Mouse (Mus musculus) lung, embryonic 15.5 days (tissue): ENCODE results near the gene Tenm4. TPM values are rescaled to one million over a fixed set of nuclear protein-coding genes. Genes with fewer than 3 reads are reported as not detected.

Source experiments
- ATAC-seq: fragments of 200-750 bp; cut with Nextera tagmentation; 2 replicates; pipeline ENCODE4 v1.8.0; 2017; ENCODE audit warnings: moderate number of reproducible peaks, borderline replicate concordance; ENCODE audit not compliant: low FRiP score, low TSS enrichment; ENCODE audit errors: extremely low read depth
- H3K27ac ChIP-seq: fragments of 300-500 bp; sonication (generic); 2 replicates; pipeline ENCODE4 v1.5.1; 2015; ENCODE audit warnings: moderate library complexity, mild to moderate bottlenecking, inconsistent platforms
- H3K27me3 ChIP-seq: fragments of 300-500 bp; sonication (generic); 2 replicates; pipeline ENCODE4 v1.6.1; 2015; ENCODE audit warnings: inconsistent platforms
- H3K36me3 ChIP-seq: fragments of 300-500 bp; sonication (generic); 2 replicates; pipeline ENCODE4 v1.6.1; 2015; ENCODE audit warnings: inconsistent platforms
- H3K4me1 ChIP-seq: fragments of 300-500 bp; sonication (generic); 2 replicates; pipeline ENCODE4 v1.6.1; 2015; ENCODE audit warnings: inconsistent platforms
- H3K4me2 ChIP-seq: fragments of 300-500 bp; sonication (generic); 2 replicates; pipeline ENCODE4 v1.6.1; 2015; ENCODE audit warnings: inconsistent platforms, mild to moderate bottlenecking, moderate library complexity
- H3K4me3 ChIP-seq: fragments of 300-500 bp; sonication (generic); 2 replicates; pipeline ENCODE4 v1.5.1; 2015; ENCODE audit warnings: mild to moderate bottlenecking, inconsistent platforms
- H3K9ac ChIP-seq: fragments of 300-500 bp; sonication (generic); 2 replicates; pipeline ENCODE4 v1.6.1; 2015; ENCODE audit warnings: inconsistent platforms
- H3K9me3 ChIP-seq: fragments of 300-500 bp; sonication (generic); 2 replicates; pipeline ENCODE4 v1.6.1; 2016; ENCODE audit warnings: inconsistent platforms
- WGBS: fragments of 180-500 bp; shearing (Covaris S2); methylation state at CpG from one replicate; pipeline ENCODE4 v1.1.7; 2015; 5-methylcytosine and 5-hydroxymethylcytosine counted together
- polyA plus RNA-seq: library from polyadenylated mRNA; unstranded; fragments of >200 nt; fragmentation: Nextera tagmentation; extraction: Ambion mirVana; gene quantifications from 2 replicates; pipeline ENCODE4 v1.2.1, GENCODE M21; 2015

The Tenm4 gene
- polyA plus RNA-seq, 1 experiment from 2014 or later, result 22.1 TPM

DNA sequence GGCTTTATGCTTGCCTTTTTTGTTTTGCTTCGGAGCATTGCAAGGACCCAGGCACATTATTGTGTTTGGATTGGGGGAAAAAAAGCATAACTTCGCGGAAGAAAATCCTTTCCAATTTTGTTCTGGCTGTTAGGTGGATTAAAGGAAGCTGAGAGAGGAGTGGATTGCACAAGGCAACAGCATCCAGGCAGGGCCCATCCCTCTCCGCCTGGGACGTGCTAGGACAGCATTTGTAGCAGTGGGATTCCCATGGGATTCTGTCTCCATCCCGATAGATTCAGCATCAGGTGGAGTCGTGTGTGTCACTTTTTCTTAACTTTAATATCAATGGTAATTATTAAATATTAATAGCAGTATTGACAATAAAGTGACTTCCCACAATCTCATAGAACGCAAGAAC lies 255.9 kb downstream of the Tenm4 start:
- no peak overlapping the region for H3K27ac ChIP-seq
- H3K9ac ChIP-seq, result no peak overlapping the region
- WGBS, result 77% methylated on average over 8 of the region's 8 CpGs
- 0 out of 2 replicates have a peak, but pooled peaks cover under 1% of the 10 kb centered on the region for H3K4me1 ChIP-seq
- H3K36me3 ChIP-seq, result no peaks in the 10 kb centered on the region
- ATAC-seq, result no peak
- no peak overlapping the region for H3K4me2 ChIP-seq
- no peaks in the 10 kb centered on the region for H3K27me3 ChIP-seq
- H3K4me3 ChIP-seq, result no peak overlapping the region
- H3K9me3 ChIP-seq, result no peaks in the 10 kb centered on the region

DNA sequence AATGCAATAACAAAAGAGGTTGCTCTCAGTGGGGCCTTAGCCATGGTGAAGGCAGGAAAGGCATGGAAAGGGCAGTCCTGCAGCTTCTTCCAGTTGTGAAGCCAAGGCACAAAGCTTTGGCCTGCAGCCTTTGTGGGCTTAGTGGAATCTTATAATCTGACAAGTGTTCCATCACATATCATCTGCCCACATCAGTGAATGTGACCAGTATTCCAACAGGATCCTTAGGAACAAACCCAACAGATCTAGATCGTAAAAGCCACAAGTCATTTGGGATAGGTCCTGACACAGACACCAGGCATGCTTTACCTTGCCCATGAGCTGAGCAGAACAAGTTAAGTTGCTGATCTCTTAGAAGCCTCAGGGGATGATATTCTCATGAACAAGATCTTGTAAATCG lies 262.3 kb downstream of the Tenm4 start:
- ATAC-seq, result no peak
- no peak overlapping the region for H3K9ac ChIP-seq
- no peak overlapping the region for H3K4me2 ChIP-seq
- whole genome bisulfite sequencing, result 84% methylated on average over 2 of the region's 2 CpGs
- no peak overlapping the region for H3K4me3 ChIP-seq
- no peaks in the 10 kb centered on the region for H3K4me1 ChIP-seq
- H3K36me3 ChIP-seq, result no peaks in the 10 kb centered on the region
- no peak overlapping the region for H3K27ac ChIP-seq
- H3K9me3 ChIP-seq, result no peaks in the 10 kb centered on the region
- no peaks in the 10 kb centered on the region for H3K27me3 ChIP-seq

DNA sequence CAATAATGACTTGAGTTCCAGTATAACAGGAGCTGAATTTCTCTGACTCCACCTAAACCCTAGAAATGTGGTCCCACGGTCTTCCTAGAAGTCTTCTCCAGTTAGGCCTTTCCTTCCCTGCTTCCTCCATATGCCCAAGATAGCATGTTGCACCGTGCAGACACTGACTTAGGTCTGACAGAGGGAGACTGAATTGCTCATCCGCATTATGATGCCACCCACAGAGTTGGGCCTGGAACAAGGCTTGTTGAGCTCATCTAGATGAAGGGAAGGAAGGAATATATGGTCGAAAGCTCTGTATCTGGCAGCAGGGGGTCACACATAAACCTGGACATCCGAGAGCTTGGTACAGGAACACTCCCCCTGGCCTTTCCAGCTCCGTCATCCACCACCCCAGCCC lies 267.3 kb downstream of the Tenm4 start:
- WGBS, result 82% methylated on average over 6 of the region's 6 CpGs
- Histone ChIP-seq H3K9me3 (no peaks in the 10 kb centered on the region), H3K36me3 (no peaks in the 10 kb centered on the region), H3K4me3 (no peak overlapping the region), H3K27ac (no peak overlapping the region), H3K4me2 (no peak overlapping the region), H3K4me1 (no peaks in the 10 kb centered on the region), H3K9ac (no peak overlapping the region), H3K27me3 (no peaks in the 10 kb centered on the region)
- ATAC-seq, result no peak

DNA sequence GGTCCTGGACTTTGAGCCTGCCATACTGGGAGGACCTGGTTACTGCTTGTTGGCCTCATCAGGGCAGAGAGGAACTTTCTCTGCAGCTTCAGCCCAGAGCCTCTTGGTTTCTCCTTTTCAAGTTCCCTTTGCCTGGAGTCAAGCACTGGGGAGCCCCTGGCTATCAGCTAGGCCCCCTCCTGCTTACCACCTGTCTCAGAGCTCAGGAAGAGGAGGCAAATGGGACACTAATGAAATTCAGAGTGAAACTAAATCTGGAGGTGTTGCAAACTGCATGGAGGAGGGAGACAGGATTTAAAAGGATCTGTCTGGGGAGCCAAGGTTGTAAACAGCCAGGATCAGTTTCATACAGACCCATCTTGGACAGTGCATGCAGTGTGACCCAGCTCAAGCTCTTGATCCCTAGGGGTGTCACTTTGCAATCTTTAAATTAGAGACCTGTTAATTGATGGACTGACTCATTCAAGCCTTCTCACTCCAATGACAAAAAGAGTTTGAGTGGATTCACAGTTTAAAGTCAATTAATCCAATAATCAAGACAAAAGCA lies 269.2 kb downstream of the Tenm4 start:
- Histone ChIP-seq H3K36me3 (no peaks in the 10 kb centered on the region), H3K9me3 (no peaks in the 10 kb centered on the region), H3K27ac (no peak overlapping the region), H3K9ac (no peak overlapping the region), H3K27me3 (no peaks in the 10 kb centered on the region), H3K4me3 (no peak overlapping the region), H3K4me2 (no peak overlapping the region), H3K4me1 (no peaks in the 10 kb centered on the region)
- no peak for ATAC-seq

DNA sequence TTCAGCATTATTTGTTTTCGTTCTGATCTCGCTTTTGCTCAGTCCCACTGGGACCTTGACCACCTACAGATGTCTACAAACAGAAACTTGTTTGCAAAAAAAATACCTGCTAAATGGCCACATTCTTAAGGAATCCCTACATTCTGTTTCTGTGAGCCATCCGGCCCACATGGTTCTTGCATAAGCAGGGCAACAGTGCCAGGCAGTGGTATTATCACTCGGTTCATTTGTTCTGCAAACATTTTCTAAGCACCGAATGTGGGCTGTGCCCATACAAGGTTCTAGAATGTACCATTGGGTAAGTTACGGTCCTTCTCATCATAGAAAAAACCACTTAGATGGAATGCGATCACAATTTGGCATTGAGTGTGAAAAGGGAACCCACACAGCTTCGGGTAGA lies 274.7 kb downstream of the Tenm4 start:
- Histone ChIP-seq H3K4me2 (no peak overlapping the region), H3K9ac (no peak overlapping the region), H3K27ac (no peak overlapping the region), H3K4me1 (no peaks in the 10 kb centered on the region), H3K36me3 (no peaks in the 10 kb centered on the region), H3K4me3 (no peak overlapping the region), H3K9me3 (no peaks in the 10 kb centered on the region), H3K27me3 (no peaks in the 10 kb centered on the region)
- WGBS, result 75% methylated on average over 8 of the region's 8 CpGs
- ATAC-seq, result no peak

DNA sequence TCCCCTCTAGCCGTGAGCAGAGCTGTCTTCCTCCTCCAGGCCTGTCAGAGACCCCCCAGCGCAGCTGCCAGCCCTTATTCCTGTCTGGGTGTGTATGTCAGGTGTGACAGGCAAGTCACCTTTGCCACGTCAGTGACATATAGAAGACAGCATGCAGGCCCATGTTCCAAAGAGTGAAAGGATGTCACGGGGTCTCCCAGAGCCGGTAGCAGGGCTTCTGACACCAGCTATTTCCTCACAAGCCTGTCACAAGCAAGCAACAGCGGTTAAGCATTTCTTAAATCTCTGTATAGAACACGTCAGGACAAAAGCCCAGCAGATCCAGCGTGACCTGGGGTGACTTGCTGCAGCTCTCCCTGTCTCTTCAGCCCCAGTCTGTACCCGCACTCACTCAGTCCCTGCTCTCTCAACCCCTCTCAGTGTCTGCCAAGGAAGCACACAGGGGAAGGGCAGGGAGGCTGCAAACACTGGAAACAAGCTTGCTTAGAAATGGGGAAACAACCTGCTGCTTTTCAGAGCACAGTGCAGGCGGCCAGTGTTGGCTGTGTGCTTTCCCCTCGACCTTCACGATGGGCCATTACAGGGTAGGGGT lies 276.9 kb downstream of the Tenm4 start:
- ATAC-seq, result no peak
- Histone ChIP-seq H3K4me3 (no peak overlapping the region), H3K27me3 (no peaks in the 10 kb centered on the region), H3K36me3 (no peaks in the 10 kb centered on the region), H3K9me3 (no peaks in the 10 kb centered on the region), H3K27ac (no peak overlapping the region), H3K4me2 (no peak overlapping the region), H3K9ac (no peak overlapping the region), H3K4me1 (no peaks in the 10 kb centered on the region)
- WGBS, result 67% methylated on average over 12 of the region's 12 CpGs

DNA sequence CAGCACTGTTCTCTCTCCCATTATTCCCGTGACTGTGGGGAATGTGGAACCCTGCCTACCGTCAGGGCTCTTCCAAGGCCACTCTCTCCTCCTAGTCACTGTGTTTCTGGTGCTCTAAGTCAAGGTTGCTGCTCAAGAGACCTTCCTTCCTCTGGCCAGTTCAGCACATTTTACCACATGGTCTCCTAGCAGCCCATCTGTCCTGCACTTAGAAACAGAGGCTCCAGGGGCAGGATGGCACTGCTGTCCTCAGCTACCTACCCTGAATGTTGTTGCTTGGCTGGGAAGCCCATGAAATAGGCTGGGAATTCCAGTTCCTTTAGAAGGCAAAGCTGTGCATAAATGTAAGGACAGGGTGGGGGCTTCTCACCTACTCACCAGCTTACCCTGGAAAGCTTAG lies 284.9 kb downstream of the Tenm4 start:
- Histone ChIP-seq H3K9ac (no peak overlapping the region), H3K36me3 (no peaks in the 10 kb centered on the region), H3K4me2 (no peak overlapping the region), H3K27ac (no peak overlapping the region), H3K4me3 (no peak overlapping the region), H3K9me3 (no peaks in the 10 kb centered on the region), H3K27me3 (no peaks in the 10 kb centered on the region), H3K4me1 (no peaks in the 10 kb centered on the region)
- 66% methylated on average over 2 of the region's 2 CpGs for WGBS
- no peak for ATAC-seq

DNA sequence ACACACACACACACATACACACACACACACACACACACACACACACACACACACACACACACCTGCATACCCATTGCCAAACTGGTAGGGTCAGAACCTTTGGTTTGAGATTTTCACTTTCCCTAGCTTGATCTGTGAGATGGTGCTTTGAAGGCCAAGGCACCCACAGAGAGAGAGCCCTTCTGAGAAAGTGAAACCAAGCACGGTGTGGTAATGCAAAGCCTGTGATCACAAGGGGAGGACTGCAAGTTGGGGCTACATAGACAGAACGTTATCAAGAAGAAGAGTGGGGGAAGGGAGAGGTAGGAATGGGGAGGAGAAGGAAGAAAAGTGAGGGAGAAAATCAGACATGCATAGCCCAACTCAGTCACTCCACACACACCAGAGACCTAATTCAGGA lies 285.6 kb downstream of the Tenm4 start:
- H3K27me3 ChIP-seq, result no peaks in the 10 kb centered on the region
- no peak for ATAC-seq

DNA sequence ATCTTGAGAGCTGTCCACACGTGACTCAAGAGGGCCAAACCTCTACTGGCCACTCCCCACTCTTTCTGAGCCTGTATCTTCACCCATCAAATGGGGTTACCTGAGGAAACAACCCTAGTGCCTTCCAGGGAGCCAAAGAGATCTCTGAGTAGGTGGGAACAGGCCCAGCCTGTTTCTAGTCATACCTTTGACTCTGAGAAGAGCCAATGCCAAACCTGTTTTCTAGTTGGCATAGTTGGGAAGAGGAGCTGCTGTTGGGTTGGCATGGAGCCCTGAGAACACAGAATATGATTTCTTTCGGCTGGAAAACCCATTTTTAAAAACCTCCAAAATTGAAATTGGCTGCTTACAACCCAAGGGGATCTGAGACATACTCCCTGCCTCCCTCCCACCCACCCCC lies 286.8 kb downstream of the Tenm4 start:
- no peak for ATAC-seq
- no peaks in the 10 kb centered on the region for H3K4me1 ChIP-seq
- 67% methylated on average over 2 of the region's 2 CpGs for WGBS
- no peak overlapping the region for H3K4me3 ChIP-seq
- no peaks in the 10 kb centered on the region for H3K9me3 ChIP-seq
- H3K27me3 ChIP-seq, result no peaks in the 10 kb centered on the region
- no peak overlapping the region for H3K9ac ChIP-seq
- no peaks in the 10 kb centered on the region for H3K36me3 ChIP-seq
- no peak overlapping the region for H3K27ac ChIP-seq
- H3K4me2 ChIP-seq, result no peak overlapping the region

More for the DNA sequence above, 285.6 kb downstream of the Tenm4 start:
- Histone ChIP-seq H3K27ac (no peak overlapping the region), H3K4me1 (no peaks in the 10 kb centered on the region), H3K9me3 (no peaks in the 10 kb centered on the region), H3K4me3 (no peak overlapping the region), H3K9ac (no peak overlapping the region), H3K36me3 (no peaks in the 10 kb centered on the region), H3K4me2 (no peak overlapping the region)
- WGBS, result 37% methylated on average over 2 of the region's 2 CpGs

DNA sequence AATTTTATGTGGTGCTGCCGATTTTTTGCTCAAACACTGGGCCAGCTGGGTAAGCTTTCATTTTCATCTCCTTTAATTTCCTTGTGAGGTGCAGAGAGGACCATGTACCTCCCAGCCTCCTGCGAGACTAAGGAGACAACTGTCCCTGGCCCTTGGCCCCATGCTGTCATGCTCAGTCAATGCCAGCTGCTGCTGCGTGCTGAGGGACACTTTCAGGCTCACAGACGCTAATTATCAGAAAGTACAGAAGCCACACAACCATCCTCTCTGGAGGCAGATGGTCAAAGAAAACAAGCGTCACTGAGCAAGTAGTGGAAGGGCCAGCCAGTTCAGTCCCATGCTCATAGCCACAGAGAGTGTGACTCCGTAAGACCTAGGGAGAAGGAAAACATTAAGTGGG lies 287.9 kb downstream of the Tenm4 start:
- Histone ChIP-seq H3K4me2 (no peak overlapping the region), H3K27ac (no peak overlapping the region), H3K4me3 (no peak overlapping the region), H3K27me3 (no peaks in the 10 kb centered on the region), H3K4me1 (no peaks in the 10 kb centered on the region), H3K9me3 (no peaks in the 10 kb centered on the region), H3K36me3 (no peaks in the 10 kb centered on the region), H3K9ac (no peak overlapping the region)
- ATAC-seq, result no peak
- WGBS, result 52% methylated on average over 6 of the region's 6 CpGs

DNA sequence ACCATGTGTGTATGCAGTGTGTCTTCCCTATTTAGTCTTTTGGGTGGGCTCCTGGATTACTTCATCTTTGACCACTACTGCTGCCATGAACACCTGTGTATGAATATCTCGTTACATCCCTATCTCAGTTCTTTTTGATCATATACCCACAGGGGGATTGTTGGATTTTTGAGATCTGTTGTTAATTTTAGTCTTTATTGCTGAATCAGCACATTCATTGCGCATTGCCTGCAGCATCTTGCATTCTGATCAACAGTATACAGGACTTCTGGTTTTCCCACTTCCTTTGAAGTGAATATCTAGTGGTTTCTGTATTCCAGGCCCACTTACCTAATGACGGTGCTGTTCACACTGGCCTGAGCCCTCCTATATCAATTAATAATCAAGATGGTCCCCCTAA lies 295.7 kb downstream of the Tenm4 start:
- H3K4me2 ChIP-seq, result no peak overlapping the region
- H3K27me3 ChIP-seq, result no peaks in the 10 kb centered on the region
- WGBS, result 88% methylated on average over 3 of the region's 3 CpGs
- no peak for ATAC-seq
- H3K9me3 ChIP-seq, result no peaks in the 10 kb centered on the region
- H3K4me1 ChIP-seq, result no peaks in the 10 kb centered on the region
- no peaks in the 10 kb centered on the region for H3K36me3 ChIP-seq
- H3K27ac ChIP-seq, result no peak overlapping the region
- no peak overlapping the region for H3K9ac ChIP-seq
- no peak overlapping the region for H3K4me3 ChIP-seq

DNA sequence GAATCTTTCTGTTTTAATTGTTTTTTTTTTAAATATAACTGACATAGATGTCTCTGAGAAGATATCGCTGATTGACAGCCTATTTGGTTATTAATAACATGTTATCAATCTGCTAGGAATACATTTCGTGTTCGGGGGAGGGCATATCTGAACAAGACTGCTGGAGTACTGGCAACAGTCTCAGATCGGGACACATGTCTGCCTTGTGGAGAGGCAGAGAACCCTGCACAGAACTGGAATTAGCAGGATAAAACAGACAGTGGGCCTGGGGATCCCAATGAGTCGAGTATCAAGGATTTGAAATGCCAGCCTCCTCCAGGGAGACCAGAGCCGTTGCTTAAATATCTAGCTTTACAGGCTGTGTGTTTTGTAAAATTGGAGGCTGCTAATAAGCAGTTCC lies 299.8 kb downstream of the Tenm4 start:
- Histone ChIP-seq H3K4me3 (no peak overlapping the region), H3K27me3 (no peaks in the 10 kb centered on the region), H3K4me2 (no peak overlapping the region), H3K9me3 (no peaks in the 10 kb centered on the region), H3K36me3 (no peaks in the 10 kb centered on the region), H3K27ac (no peak overlapping the region), H3K9ac (no peak overlapping the region), H3K4me1 (no peaks in the 10 kb centered on the region)
- 72% methylated on average over 6 of the region's 6 CpGs for WGBS
- no peak for ATAC-seq

DNA sequence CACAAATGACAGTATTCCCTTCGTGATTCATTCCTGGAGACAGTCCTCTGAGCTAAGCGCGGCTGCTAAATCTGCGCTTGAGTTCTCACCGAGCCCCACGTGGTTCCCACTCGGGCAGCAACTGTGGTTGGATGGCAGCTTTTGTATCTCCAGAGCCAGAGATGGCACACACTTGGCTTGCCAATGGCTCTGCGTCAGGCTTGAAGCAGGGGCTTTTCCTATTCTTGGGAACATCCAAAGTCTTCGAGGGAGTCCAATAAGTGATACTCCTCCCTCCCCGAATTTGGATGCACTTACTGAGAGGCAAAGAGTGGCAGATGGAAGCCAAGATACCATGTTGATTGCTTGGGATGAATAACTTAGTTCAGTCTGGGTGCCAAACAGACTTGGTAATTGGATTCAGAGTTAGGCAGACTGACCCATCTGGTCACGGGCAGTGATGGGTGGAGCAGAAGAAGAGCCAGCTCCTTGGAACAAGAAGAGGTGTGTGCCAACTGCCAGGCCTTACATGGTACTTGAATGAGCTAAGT lies 303.6 kb downstream of the Tenm4 start:
- Histone ChIP-seq H3K9ac (no peak overlapping the region), H3K4me1 (no peaks in the 10 kb centered on the region), H3K36me3 (no peaks in the 10 kb centered on the region), H3K4me2 (no peak overlapping the region), H3K4me3 (no peak overlapping the region), H3K27me3 (no peaks in the 10 kb centered on the region), H3K27ac (no peak overlapping the region), H3K9me3 (no peaks in the 10 kb centered on the region)
- 82% methylated on average over 11 of the region's 11 CpGs for WGBS
- no peak for ATAC-seq
